Mouse (Mus musculus): ENCODE measurements around the gene Asxl2. TPM values are rescaled to one million over a fixed set of nuclear protein-coding genes. Genes with fewer than 3 reads are reported as not detected.
A peak's percentile ranks its signal among the peaks of the same experiment; 100 is the strongest.

Asxl2 gene
- 17.8 and 19.9 TPM in 2 replicates for total RNA-seq (2014; rRNA removed)
- polyA plus RNA-seq (2015; fragmentation: Nextera tagmentation; extraction: Ambion mirVana): 3.3 and 7.3 TPM in 2 replicates

- Histone ChIP-seq H3K4me3 (ENCODE audit: low read depth, low read length) (peak within 1 kb of the TSS; percentile 96), H3K9ac (peak within 1 kb of the TSS; percentile 97), H3K27me3 (ENCODE audit: insufficient read depth, low read length) (no peaks in the 10 kb centered on the region), H3K36me3 (ENCODE audit: insufficient read depth) (no peaks in the 10 kb centered on the region), H3K9me3 (ENCODE audit: low read length) (no peaks in the 10 kb centered on the region), H3K4me2 (ENCODE audit: low read depth) (peak within 1 kb of the TSS; percentile 68), H3K27ac (ENCODE audit: low read depth, low read length) (peak within 1 kb of the TSS; percentile 98), H3K4me1 (ENCODE audit: insufficient read depth) (peaks cover 4% of the 10 kb centered on the region; the same call in 1 of the 2 replicates)
- no peak for TF ChIP-seq CTCF (IDR thresholded peaks at IDR 0.05; ENCODE audit: low read depth)
- peak; percentile 95 for ATAC-seq
- peak; percentile 99 for DNase-seq
- under 1% methylated on average over 53 of the region's 53 CpGs for WGBS
Observed at GRCm38 (mm10) chr12:3426530-3427034, at the start of gene Asxl2. Gene Asxl2, plus strand, starts transcription at chr12:3426857.

- no peak overlapping the region for H3K4me3 ChIP-seq (ENCODE audit: low read depth, low read length)
- H3K4me2 ChIP-seq (ENCODE audit: low read depth): no peak overlapping the region
- DNase-seq: no peak
- peaks cover 11% of the 10 kb centered on the region for H3K4me1 ChIP-seq (ENCODE audit: insufficient read depth)
- 20% methylated on average over 3 of the region's 3 CpGs for whole genome bisulfite sequencing
- no peak overlapping the region for H3K9ac ChIP-seq
- no peaks in the 10 kb centered on the region for H3K9me3 ChIP-seq (ENCODE audit: low read length)
- peak; percentile 57; the same call in 1 of the 2 replicates for ATAC-seq
- no peaks in the 10 kb centered on the region for H3K27me3 ChIP-seq (ENCODE audit: insufficient read depth, low read length)
- TF ChIP-seq CTCF (IDR thresholded peaks at IDR 0.05; ENCODE audit: low read depth): peak; percentile 43
- peaks cover 43% of the 10 kb centered on the region for H3K36me3 ChIP-seq (ENCODE audit: insufficient read depth)
- no peak overlapping the region for H3K27ac ChIP-seq (ENCODE audit: low read depth, low read length)
Observed at GRCm38 (mm10) chr12:3377190-3377589, 49.5 kb upstream of the Asxl2 start.

DNA sequence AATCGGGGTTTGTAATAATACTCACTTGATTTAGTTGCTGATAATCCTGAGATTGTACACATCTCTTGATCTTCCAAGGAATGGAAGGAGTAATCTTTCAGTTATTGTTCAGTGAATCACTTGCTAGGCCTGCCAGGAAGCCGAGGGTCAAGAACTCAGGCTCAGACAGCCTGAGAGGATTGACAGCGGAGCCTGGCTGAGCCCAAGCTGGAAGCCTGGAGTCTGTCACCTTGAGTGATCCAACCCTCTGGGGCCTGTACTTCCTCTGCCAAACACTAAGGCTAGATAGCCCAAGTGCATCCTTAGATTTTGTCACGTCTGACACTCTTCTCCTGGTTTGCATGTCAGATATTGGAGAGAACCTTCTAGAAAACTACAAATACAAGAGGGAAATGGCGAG is 48.9 kb upstream of the Asxl2 start:
- no peak for DNase-seq
- no peak for TF ChIP-seq CTCF (IDR thresholded peaks at IDR 0.05; ENCODE audit: low read depth)
- Histone ChIP-seq H3K27ac (ENCODE audit: low read depth, low read length) (no peak overlapping the region), H3K4me1 (ENCODE audit: insufficient read depth) (peaks cover 9% of the 10 kb centered on the region), H3K9me3 (ENCODE audit: low read length) (no peaks in the 10 kb centered on the region), H3K36me3 (ENCODE audit: insufficient read depth) (peaks cover 49% of the 10 kb centered on the region), H3K4me2 (ENCODE audit: low read depth) (no peak overlapping the region), H3K4me3 (ENCODE audit: low read depth, low read length) (no peak overlapping the region), H3K9ac (no peak overlapping the region), H3K27me3 (ENCODE audit: insufficient read depth, low read length) (no peaks in the 10 kb centered on the region)
- 78% methylated on average over 5 of the region's 5 CpGs for WGBS
- ATAC-seq: no peak

DNA sequence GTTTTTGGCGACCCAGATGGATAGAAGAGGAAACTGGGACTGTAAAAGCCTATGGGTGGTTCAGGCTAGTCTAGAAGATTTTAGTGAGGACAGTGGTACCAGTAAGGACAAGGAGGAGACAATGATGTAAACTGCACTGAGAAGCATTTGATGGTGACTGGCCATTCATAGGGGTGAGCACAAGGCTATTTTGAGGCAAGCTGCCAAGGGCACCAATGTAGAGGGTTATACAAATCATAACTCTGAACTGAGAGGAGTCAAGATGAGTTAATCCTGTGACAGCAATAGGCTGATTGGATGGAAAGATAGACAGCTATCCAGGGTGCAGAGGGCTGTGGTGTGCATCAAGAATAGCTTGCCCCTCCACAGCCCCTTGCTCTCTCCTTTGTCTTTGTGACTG is 41.8 kb upstream of the Asxl2 start:
- WGBS: 76% methylated on average over 1 of the region's 1 CpGs
- no peak overlapping the region for H3K27ac ChIP-seq (ENCODE audit: low read depth, low read length)

DNA sequence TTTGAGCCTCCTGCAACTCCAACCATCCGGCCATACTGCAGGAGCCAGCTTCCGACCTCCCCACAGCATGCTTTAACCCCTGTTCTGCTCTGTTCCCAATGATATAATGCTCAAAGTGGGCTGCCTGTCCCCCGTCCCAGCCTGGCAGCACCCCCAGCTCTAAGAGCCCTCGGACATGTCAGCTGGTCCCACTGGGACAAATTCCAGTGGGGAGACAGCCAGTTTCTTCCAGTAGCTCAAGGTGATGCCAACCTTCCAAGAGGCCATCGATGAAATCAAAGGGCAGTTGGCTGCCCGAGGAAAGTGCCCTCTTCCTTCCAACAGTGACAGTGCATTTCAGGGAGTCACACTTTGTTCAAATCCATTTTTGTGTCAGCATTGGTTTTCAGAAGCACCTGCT is 41.4 kb upstream of the Asxl2 start:
- no peaks in the 10 kb centered on the region for H3K9me3 ChIP-seq (ENCODE audit: low read length)
- no peak for TF ChIP-seq CTCF (IDR thresholded peaks at IDR 0.05; ENCODE audit: low read depth)
- no peak overlapping the region for H3K4me3 ChIP-seq (ENCODE audit: low read depth, low read length)
- H3K4me1 ChIP-seq (ENCODE audit: insufficient read depth): no peaks in the 10 kb centered on the region
- H3K9ac ChIP-seq: no peak overlapping the region
- DNase-seq (no peak), ATAC-seq (no peak)
- 49% methylated on average over 6 of the region's 6 CpGs for WGBS
- no peak overlapping the region for H3K4me2 ChIP-seq (ENCODE audit: low read depth)
- no peak overlapping the region for H3K27ac ChIP-seq (ENCODE audit: low read depth, low read length)
- H3K36me3 ChIP-seq (ENCODE audit: insufficient read depth): peaks cover 67% of the 10 kb centered on the region
- no peaks in the 10 kb centered on the region for H3K27me3 ChIP-seq (ENCODE audit: insufficient read depth, low read length)

More for the DNA sequence above, 41.8 kb upstream of the Asxl2 start:
- H3K9me3 ChIP-seq (ENCODE audit: low read length): no peaks in the 10 kb centered on the region
- H3K4me2 ChIP-seq (ENCODE audit: low read depth): no peak overlapping the region
- DNase-seq: no peak
- peaks cover 66% of the 10 kb centered on the region for H3K36me3 ChIP-seq (ENCODE audit: insufficient read depth)
- no peak for TF ChIP-seq CTCF (IDR thresholded peaks at IDR 0.05; ENCODE audit: low read depth)
- no peaks in the 10 kb centered on the region for H3K27me3 ChIP-seq (ENCODE audit: insufficient read depth, low read length)
- H3K9ac ChIP-seq: no peak overlapping the region
- H3K4me1 ChIP-seq (ENCODE audit: insufficient read depth): no peaks in the 10 kb centered on the region
- ATAC-seq: no peak
- H3K4me3 ChIP-seq (ENCODE audit: low read depth, low read length): no peak overlapping the region

DNA sequence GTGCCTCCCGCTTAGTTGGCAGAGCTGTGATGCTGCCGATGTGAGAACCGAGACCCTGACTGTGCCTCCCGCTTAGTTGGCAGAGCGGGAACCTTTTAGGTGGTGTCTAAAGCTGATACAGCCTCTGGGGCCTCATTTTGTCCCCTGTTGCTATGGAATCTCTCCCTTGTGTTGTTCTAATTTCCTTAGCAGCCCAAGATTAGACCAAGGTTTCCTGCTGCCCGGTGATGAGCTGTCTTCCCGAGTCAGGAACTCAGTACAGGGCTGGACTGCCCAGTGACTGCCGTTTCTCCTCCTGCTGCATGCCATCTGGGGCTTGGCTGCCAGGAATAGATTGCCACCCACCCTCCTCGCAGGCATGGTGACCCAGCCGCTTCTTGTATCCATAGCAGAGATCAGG is 40.7 kb upstream of the Asxl2 start:
- H3K9ac ChIP-seq: no peak overlapping the region
- no peaks in the 10 kb centered on the region for H3K9me3 ChIP-seq (ENCODE audit: low read length)
- no peak overlapping the region for H3K4me2 ChIP-seq (ENCODE audit: low read depth)
- peak overlapping the region; percentile 41; the same call in 1 of the 2 replicates for H3K27ac ChIP-seq (ENCODE audit: low read depth, low read length)
- H3K36me3 ChIP-seq (ENCODE audit: insufficient read depth): peaks cover 69% of the 10 kb centered on the region
- no peak overlapping the region for H3K4me3 ChIP-seq (ENCODE audit: low read depth, low read length)
- H3K27me3 ChIP-seq (ENCODE audit: insufficient read depth, low read length): no peaks in the 10 kb centered on the region
- ATAC-seq (peak; percentile 51), DNase-seq (no peak)
- 21% methylated on average over 10 of the region's 10 CpGs for WGBS
- no peaks in the 10 kb centered on the region for H3K4me1 ChIP-seq (ENCODE audit: insufficient read depth)
- TF ChIP-seq CTCF (IDR thresholded peaks at IDR 0.05; ENCODE audit: low read depth): no peak

- peaks cover 61% of the 10 kb centered on the region for H3K36me3 ChIP-seq (ENCODE audit: insufficient read depth)
Observed at GRCm38 (mm10) chr12:3387891-3388290, 38.8 kb upstream of the Asxl2 start.

More at GRCm38 (mm10) chr12:3387891-3388290, 38.8 kb upstream of the Asxl2 start:
- no peak for TF ChIP-seq CTCF (IDR thresholded peaks at IDR 0.05; ENCODE audit: low read depth)
- no peak overlapping the region for H3K9ac ChIP-seq
- H3K9me3 ChIP-seq (ENCODE audit: low read length): no peaks in the 10 kb centered on the region
- WGBS: 95% methylated on average over 16 of the region's 16 CpGs
- no peaks in the 10 kb centered on the region for H3K4me1 ChIP-seq (ENCODE audit: insufficient read depth)
- no peaks in the 10 kb centered on the region for H3K27me3 ChIP-seq (ENCODE audit: insufficient read depth, low read length)
- no peak overlapping the region for H3K27ac ChIP-seq (ENCODE audit: low read depth, low read length)
- DNase-seq (no peak), ATAC-seq (no peak)
- no peak overlapping the region for H3K4me2 ChIP-seq (ENCODE audit: low read depth)
- no peak overlapping the region for H3K4me3 ChIP-seq (ENCODE audit: low read depth, low read length)
